Mouse (Mus musculus) embryonic fibroblast, embryonic 13.5 days (primary cell): ENCODE results near the gene Erc2.

Source experiments
- CTCF ChIP-seq: IDR thresholded peaks from 2 replicates; pipeline ENCODE4 v1.5.1; 2011; ENCODE audit warnings: mild to moderate bottlenecking, control low read depth, low read length, moderate library complexity, borderline replicate concordance; ENCODE audit not compliant: insufficient read depth
- POLR2A ChIP-seq: IDR thresholded peaks from 2 replicates; pipeline ENCODE4 v1.6.1; 2011; ENCODE audit warnings: low read depth, mild to moderate bottlenecking, control low read depth, low read length, moderate library complexity

DNA sequence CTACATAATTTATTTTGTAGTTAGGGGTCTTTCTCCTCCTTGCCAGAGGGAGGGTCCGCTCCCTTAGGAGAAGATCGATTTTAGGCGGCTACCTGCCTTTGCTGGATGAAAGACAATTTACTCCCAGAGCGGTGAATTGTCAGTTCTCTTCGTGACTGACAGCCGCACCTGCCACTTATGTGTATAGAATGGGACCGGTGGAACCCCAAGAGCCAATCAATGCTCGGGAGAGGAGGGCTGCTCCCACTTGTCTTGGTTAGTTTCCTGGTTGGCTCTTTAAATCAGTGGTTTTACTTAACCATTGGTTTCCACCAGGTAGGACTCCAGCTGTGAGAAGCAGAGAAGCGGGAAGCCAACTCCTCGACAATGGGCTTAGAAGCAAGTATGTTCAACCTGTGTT lies 1.1 kb downstream of the Erc2 start:
- TF ChIP-seq CTCF (no peak), POLR2A (no peak)
